Mouse (Mus musculus) left cerebral cortex, postnatal 36 days (tissue): ENCODE results near the gene 1700029F12Rik. TPM values are rescaled to one million over a fixed set of nuclear protein-coding genes. Genes with fewer than 3 reads are reported as not detected.

Experiments used
- DNase-seq, 2 experiments: peaks; one replicate each; pipeline ENCODE4 v3.0.0; 2021 to 2022; ENCODE audit warnings: low spot score in 2 of 2, mixed read lengths in 1 of 2
- intact Hi-C: fragments of 180-260 bp; cut with DNase I; formaldehyde crosslinking; loops from one replicate; pipeline ENCODE4 v1.15.1; 2025
- total RNA-seq, 2 experiments: library from RNA; stranded (reverse); gene quantifications; 2 replicates each; pipeline ENCODE4 v1.2.3; 2021

The 1700029F12Rik gene
- total RNA-seq, 2 experiments from 2014 or later = not detected

- peak; percentile 61 to 72 for DNase-seq
- intact Hi-C loops = loop anchor here (10.0 kb wide), 2 partner anchors 198 to 318 kb away; no protein-coding TSS in a partner anchor
These were observed 18.5 kb upstream of the 1700029F12Rik start for GRCm38 (mm10) chr13:97052667-97053066.

- DNase-seq = no peak
- intact Hi-C loops = loop anchor here (10.0 kb wide), 2 partner anchors 196 to 316 kb away; no protein-coding TSS in a partner anchor
These were observed 17.0 kb upstream of the 1700029F12Rik start for GRCm38 (mm10) chr13:97051158-97051557.

GRCm38 (mm10) chr13:97030075-97030474 is 4.1 kb downstream of the 1700029F12Rik start:
- no peak for DNase-seq
- intact Hi-C loops = no loop called here

GRCm38 (mm10) chr13:97021906-97022305 is 12.3 kb downstream of the 1700029F12Rik start:
- DNase-seq = no peak
- intact Hi-C loops = no loop called here

- DNase-seq = no peak
- intact Hi-C loops = no loop called here
These were observed 14.0 kb downstream of the 1700029F12Rik start for GRCm38 (mm10) chr13:97020122-97020521.

GRCm38 (mm10) chr13:97017711-97018110 is 16.5 kb downstream of the 1700029F12Rik start:
- intact Hi-C loops = no loop called here
- DNase-seq = no peak

GRCm38 (mm10) chr13:97014366-97014765 is 19.8 kb downstream of the 1700029F12Rik start:
- DNase-seq = no peak
- intact Hi-C loops = no loop called here

- peak; percentile 46 to 55 for DNase-seq
- intact Hi-C loops = loop anchor here (5.0 to 10.0 kb wide), 2 partner anchors 81 to 154 kb away; no protein-coding TSS in a partner anchor
These were observed 25.7 kb downstream of the 1700029F12Rik start for GRCm38 (mm10) chr13:97008266-97009153.

- DNase-seq = peak; percentile 18 to 31
- intact Hi-C loops = loop anchor here (5.0 to 10.0 kb wide), 2 partner anchors 80 to 153 kb away; no protein-coding TSS in a partner anchor
These were observed 26.5 kb downstream of the 1700029F12Rik start for GRCm38 (mm10) chr13:97007501-97008265.

GRCm38 (mm10) chr13:97006784-97007183 is 27.4 kb downstream of the 1700029F12Rik start:
- intact Hi-C loops = loop anchor here (5.0 to 10.0 kb wide), 2 partner anchors 79 to 152 kb away; no protein-coding TSS in a partner anchor
- no peak for DNase-seq

- DNase-seq = no peak
- intact Hi-C loops = no loop called here
These were observed 37.1 kb downstream of the 1700029F12Rik start for GRCm38 (mm10) chr13:96997080-96997479.

GRCm38 (mm10) chr13:96995243-96995642 is 38.9 kb downstream of the 1700029F12Rik start:
- DNase-seq = no peak
- intact Hi-C loops = no loop called here

GRCm38 (mm10) chr13:96993291-96993989 is 40.7 kb downstream of the 1700029F12Rik start:
- no peak for DNase-seq
- intact Hi-C loops = no loop called here

- no peak for DNase-seq
These were observed 43.4 kb downstream of the 1700029F12Rik start for GRCm38 (mm10) chr13:96990561-96991265.

GRCm38 (mm10) chr13:96990045-96990444 is 44.1 kb downstream of the 1700029F12Rik start:
- DNase-seq = no peak
- intact Hi-C loops = no loop called here

More at GRCm38 (mm10) chr13:96990561-96991265, 43.4 kb downstream of the 1700029F12Rik start:
- intact Hi-C loops = no loop called here

GRCm38 (mm10) chr13:96989129-96989528 is 45.0 kb downstream of the 1700029F12Rik start:
- DNase-seq = no peak
- intact Hi-C loops = no loop called here

GRCm38 (mm10) chr13:96985599-96986275 is 48.4 kb downstream of the 1700029F12Rik start:
- intact Hi-C loops = no loop called here
- DNase-seq = no peak

GRCm38 (mm10) chr13:96984688-96985087 is 49.5 kb downstream of the 1700029F12Rik start:
- no peak for DNase-seq
- intact Hi-C loops = no loop called here
